Mouse (Mus musculus): ENCODE measurements at regions not wholly inside any gene's neighbourhood (a gene's known extent, or its start where the extent isn't known, plus 50 kb on each side); places are given as distances from the start of the nearest gene placed in this dataset.

DNA sequence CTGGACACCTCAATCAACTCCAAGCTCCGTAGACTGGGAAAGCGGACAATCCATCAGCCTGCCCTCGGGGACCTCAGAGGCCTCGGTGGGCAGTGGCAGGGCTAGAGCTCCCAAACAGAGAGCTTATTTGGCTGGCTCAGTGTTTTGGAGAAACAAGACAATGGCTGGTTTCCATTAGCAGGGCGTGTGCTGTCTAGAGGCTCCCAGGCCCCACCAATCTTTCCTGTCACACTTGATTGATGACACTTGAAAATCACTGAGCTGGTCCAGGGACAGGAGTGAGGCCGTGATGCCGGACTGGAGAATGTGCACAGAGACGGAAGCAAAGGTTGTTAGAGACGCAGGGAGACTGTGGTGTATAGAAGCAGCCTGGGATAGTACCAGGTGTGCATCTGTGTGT lies 159.4 kb upstream of the 3110018I06Rik start:
- no peak overlapping the region for H3K27ac ChIP-seq (replicated peaks)
- peaks cover 17% of the 10 kb centered on the region for H3K4me1 ChIP-seq
- DNase-seq (ENCODE audit: low spot score), result no peak
- H3K27me3 ChIP-seq (ENCODE audit: low read depth, poor library complexity, severe bottlenecking), result no peaks in the 10 kb centered on the region
- H3K4me3 ChIP-seq, result no peak overlapping the region
- H3K9me3 ChIP-seq (replicated peaks), result no peaks in the 10 kb centered on the region
- WGBS, result 50% methylated on average over 9 of the region's 9 CpGs
- no peaks in the 10 kb centered on the region for H3K36me3 ChIP-seq

DNA sequence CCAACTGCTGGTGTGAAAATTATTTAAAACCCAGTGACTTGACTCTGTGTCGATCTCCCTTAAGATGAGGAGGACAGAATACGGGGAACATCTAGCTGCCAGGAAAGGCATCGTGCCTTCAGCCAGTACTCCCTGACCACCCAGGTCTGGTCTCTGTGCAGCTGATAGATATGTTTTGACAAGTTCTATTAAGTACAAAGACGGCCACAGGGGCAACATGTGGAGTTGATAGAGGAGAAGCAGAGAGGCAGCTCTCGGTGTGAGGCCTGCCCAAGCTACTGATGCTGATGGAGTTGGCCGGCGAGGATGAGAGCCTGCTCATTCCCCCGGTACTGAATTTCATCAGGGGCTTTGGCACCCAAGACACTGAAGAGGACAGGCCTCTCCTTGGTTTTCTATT lies 154.1 kb upstream of the 3110018I06Rik start:
- Histone ChIP-seq H3K27ac (replicated peaks) (no peak overlapping the region), H3K27me3 (ENCODE audit: low read depth, poor library complexity, severe bottlenecking) (no peaks in the 10 kb centered on the region), H3K9me3 (replicated peaks) (no peaks in the 10 kb centered on the region), H3K36me3 (no peaks in the 10 kb centered on the region), H3K4me3 (no peak overlapping the region), H3K4me1 (peaks cover 5% of the 10 kb centered on the region)
- 85% methylated on average over 8 of the region's 8 CpGs for WGBS
- no peak for DNase-seq (ENCODE audit: low spot score)

DNA sequence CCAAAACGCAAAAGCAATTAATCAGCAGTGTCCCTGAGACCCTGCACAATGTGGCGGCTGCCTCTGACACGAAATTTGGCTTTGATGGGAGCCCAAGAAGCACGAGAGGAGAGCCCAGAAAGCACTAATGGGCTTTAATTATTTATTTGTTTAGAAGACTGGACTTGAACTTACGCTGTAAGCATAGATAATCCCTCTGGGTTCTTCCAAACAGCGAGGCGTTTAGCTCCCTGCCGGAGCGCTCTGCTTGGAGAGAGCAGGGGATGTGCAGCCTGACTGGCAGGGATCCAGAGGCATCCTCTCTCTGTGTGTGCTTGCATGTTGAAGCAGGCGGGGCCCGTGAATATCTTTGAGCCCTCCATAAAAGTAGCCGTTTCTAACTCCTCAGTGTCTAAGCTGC lies 153.3 kb upstream of the 3110018I06Rik start:
- WGBS, result 84% methylated on average over 12 of the region's 12 CpGs
- Histone ChIP-seq H3K36me3 (no peaks in the 10 kb centered on the region), H3K27me3 (ENCODE audit: low read depth, poor library complexity, severe bottlenecking) (no peaks in the 10 kb centered on the region), H3K4me1 (no peaks in the 10 kb centered on the region), H3K9me3 (replicated peaks) (no peaks in the 10 kb centered on the region), H3K27ac (replicated peaks) (no peak overlapping the region), H3K4me3 (no peak overlapping the region)
- DNase-seq (ENCODE audit: low spot score), result no peak

DNA sequence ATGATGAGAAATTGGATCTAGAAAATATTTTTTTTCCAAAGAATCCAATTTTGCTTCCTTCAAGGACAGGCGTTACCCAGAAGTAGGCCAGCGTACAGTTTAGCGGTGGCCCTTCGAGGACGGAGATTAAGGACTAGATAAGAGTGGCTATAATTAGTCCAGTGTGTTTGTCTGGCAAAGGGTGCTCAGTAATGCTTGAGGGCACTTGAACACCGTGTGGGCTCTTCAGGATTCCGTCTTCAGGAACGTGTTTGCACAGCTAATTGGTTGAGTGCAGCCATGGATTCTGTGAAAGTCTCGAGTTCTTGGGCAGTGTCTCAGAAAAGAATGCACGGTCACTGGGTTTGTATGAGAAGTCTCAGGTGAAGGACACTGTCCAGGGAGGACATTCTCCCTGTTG lies 149.7 kb upstream of the 3110018I06Rik start:
- Histone ChIP-seq H3K4me3 (no peak overlapping the region), H3K9me3 (replicated peaks) (no peaks in the 10 kb centered on the region), H3K36me3 (no peaks in the 10 kb centered on the region), H3K27me3 (ENCODE audit: low read depth, poor library complexity, severe bottlenecking) (no peaks in the 10 kb centered on the region), H3K27ac (replicated peaks) (no peak overlapping the region), H3K4me1 (no peaks in the 10 kb centered on the region)
- 78% methylated on average over 10 of the region's 10 CpGs for WGBS
- no peak for DNase-seq (ENCODE audit: low spot score)

DNA sequence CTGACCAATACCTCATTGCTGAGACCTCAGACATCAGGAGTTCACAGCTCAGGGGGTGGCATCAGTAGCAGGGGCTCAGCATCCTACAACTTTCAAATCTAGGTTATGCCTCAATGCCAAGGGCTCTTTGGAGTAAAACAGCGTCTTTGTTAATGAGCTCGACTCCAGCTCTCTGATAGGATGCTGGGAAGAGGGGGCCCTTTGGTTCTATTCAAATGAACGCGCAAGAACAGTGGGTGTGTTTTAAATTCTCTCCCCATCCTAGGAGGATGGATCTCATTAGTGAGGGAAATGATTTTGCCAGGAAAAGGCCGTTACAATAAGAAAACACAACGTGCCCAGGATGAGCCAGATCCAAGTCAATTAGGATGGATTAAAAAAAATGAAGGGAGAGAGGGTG lies 132.2 kb upstream of the 3110018I06Rik start:
- WGBS, result 72% methylated on average over 6 of the region's 6 CpGs
- no peak for DNase-seq (ENCODE audit: low spot score)
- Histone ChIP-seq H3K27ac (replicated peaks) (no peak overlapping the region), H3K27me3 (ENCODE audit: low read depth, poor library complexity, severe bottlenecking) (no peaks in the 10 kb centered on the region), H3K4me1 (peaks cover 7% of the 10 kb centered on the region; the same call in 1 of the 2 replicates), H3K9me3 (replicated peaks) (no peaks in the 10 kb centered on the region), H3K36me3 (no peaks in the 10 kb centered on the region), H3K4me3 (no peak overlapping the region)

DNA sequence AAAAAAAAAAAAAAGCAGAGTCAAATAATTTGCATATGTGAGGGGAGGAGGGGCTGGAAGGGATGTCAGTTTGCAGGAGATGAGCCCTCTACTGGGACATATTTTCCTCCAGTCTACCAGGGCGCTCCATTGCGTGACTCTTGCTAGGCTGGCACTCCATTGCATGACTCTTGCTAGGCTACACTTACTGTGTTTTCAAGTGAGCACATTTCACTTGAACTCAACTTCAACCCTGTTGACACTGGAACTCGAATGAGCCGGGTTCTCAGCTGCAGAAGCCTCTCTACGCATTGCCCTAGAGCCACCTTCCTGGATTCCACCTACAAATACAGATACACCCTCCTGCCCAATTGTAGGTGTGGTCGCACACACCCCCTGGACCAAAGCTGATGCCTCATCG lies 131.5 kb upstream of the 3110018I06Rik start:
- no peak overlapping the region for H3K27ac ChIP-seq (replicated peaks)
- H3K27me3 ChIP-seq (ENCODE audit: low read depth, poor library complexity, severe bottlenecking), result no peaks in the 10 kb centered on the region
- DNase-seq (ENCODE audit: low spot score), result no peak
- H3K36me3 ChIP-seq, result no peaks in the 10 kb centered on the region
- peaks cover 7% of the 10 kb centered on the region; the same call in 1 of the 2 replicates for H3K4me1 ChIP-seq
- 91% methylated on average over 7 of the region's 7 CpGs for WGBS
- no peaks in the 10 kb centered on the region for H3K9me3 ChIP-seq (replicated peaks)
- no peak overlapping the region for H3K4me3 ChIP-seq

DNA sequence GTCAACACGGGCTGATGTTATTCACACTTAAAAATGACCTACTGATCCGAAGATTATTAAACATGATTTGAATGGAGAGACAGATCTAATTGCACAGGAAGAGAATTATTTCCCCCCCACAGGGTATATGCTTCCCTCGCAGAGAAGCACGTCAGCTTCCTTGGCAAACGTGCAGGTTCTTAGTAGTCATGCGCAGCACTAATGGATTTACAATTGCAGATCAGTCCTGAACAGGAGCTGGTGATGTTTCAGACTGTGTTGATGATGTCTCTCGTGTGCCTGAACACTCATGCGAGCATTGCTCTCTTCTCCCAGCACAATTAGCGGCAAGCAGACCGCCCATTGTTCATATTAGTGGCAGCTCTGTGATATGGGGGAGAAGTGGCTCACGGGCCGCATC lies 127.9 kb upstream of the 3110018I06Rik start:
- DNase-seq (ENCODE audit: low spot score), result no peak

DNA sequence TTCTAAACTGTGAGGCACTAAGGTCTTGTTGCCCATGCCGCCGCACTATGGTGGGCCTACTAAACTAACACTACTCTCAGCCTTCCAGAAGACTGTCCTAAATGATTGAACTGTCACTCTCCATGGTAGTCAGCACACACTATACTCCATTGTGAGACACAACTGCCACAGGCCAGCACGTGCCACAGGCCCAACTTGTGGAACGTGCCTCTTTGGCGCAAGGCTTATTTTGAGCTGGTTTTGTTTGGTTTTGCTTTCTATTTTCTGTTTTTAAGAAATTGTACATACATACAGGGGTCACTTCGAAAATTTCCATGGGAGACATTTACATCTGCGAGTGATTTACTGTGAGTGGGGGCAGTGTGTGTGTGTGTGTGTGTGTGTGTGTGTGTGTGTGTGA lies 126.8 kb upstream of the 3110018I06Rik start:
- H3K4me3 ChIP-seq, result no peak overlapping the region
- H3K27ac ChIP-seq (replicated peaks), result no peak overlapping the region
- WGBS, result 93% methylated on average over 7 of the region's 7 CpGs
- no peaks in the 10 kb centered on the region for H3K27me3 ChIP-seq (ENCODE audit: low read depth, poor library complexity, severe bottlenecking)
- H3K4me1 ChIP-seq, result peaks cover 7% of the 10 kb centered on the region
- H3K36me3 ChIP-seq, result no peaks in the 10 kb centered on the region
- DNase-seq (ENCODE audit: low spot score), result no peak
- no peaks in the 10 kb centered on the region for H3K9me3 ChIP-seq (replicated peaks)

More for the DNA sequence above, 127.9 kb upstream of the 3110018I06Rik start:
- no peak overlapping the region for H3K4me3 ChIP-seq
- H3K9me3 ChIP-seq (replicated peaks), result no peaks in the 10 kb centered on the region
- no peaks in the 10 kb centered on the region for H3K36me3 ChIP-seq
- 89% methylated on average over 12 of the region's 12 CpGs for WGBS
- no peaks in the 10 kb centered on the region for H3K27me3 ChIP-seq (ENCODE audit: low read depth, poor library complexity, severe bottlenecking)
- peaks cover 7% of the 10 kb centered on the region for H3K4me1 ChIP-seq
- H3K27ac ChIP-seq (replicated peaks), result no peak overlapping the region

DNA sequence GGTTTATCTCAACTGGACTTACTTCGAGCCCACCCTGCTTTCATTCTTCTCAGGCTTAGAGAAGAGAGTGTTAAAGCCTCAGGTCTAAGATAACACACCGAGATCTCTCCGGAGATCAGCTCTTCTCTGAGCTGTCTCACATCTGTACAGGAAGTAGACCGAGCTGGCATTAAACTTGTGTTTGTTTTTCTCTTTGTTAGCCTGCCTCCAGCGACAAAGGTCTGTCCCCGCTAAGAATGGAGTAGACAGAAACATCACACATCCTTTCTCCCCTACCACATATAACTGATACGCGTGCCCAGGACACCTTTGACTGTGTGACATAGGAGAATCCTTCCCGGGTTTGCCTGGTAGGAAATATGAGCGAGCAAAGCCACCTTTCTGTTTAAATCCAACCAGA lies 126.3 kb upstream of the 3110018I06Rik start:
- no peak for DNase-seq (ENCODE audit: low spot score)
- Histone ChIP-seq H3K9me3 (replicated peaks) (no peaks in the 10 kb centered on the region), H3K4me1 (peaks cover 7% of the 10 kb centered on the region), H3K27me3 (ENCODE audit: low read depth, poor library complexity, severe bottlenecking) (no peaks in the 10 kb centered on the region), H3K27ac (replicated peaks) (no peak overlapping the region), H3K4me3 (no peak overlapping the region), H3K36me3 (no peaks in the 10 kb centered on the region)
- 89% methylated on average over 10 of the region's 10 CpGs for WGBS

DNA sequence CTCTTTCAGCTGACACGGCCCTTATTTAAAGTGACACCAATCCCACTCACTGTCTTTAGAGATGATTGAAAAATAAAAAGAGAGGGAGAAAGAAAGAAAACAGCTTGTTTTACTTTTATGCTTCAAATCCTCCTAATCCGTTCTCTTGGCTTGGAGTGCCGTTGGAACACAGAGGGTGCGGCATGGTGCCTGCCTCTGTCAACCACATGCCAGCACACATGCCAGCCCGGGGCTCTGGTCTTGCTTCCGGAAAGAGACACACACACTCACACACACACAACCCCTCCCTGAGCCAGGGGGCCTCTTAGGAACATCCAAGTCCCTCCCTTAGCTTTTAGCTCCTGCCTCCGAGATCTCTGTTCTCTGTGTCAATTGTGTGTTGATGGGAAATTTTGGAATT lies 116.2 kb upstream of the 3110018I06Rik start:
- no peaks in the 10 kb centered on the region for H3K4me1 ChIP-seq
- H3K27me3 ChIP-seq (ENCODE audit: low read depth, poor library complexity, severe bottlenecking), result no peaks in the 10 kb centered on the region
- no peak for DNase-seq (ENCODE audit: low spot score)
- 87% methylated on average over 7 of the region's 7 CpGs for WGBS
- no peak overlapping the region for H3K27ac ChIP-seq (replicated peaks)
- H3K9me3 ChIP-seq (replicated peaks), result no peaks in the 10 kb centered on the region
- H3K4me3 ChIP-seq, result no peak overlapping the region
- no peaks in the 10 kb centered on the region for H3K36me3 ChIP-seq

DNA sequence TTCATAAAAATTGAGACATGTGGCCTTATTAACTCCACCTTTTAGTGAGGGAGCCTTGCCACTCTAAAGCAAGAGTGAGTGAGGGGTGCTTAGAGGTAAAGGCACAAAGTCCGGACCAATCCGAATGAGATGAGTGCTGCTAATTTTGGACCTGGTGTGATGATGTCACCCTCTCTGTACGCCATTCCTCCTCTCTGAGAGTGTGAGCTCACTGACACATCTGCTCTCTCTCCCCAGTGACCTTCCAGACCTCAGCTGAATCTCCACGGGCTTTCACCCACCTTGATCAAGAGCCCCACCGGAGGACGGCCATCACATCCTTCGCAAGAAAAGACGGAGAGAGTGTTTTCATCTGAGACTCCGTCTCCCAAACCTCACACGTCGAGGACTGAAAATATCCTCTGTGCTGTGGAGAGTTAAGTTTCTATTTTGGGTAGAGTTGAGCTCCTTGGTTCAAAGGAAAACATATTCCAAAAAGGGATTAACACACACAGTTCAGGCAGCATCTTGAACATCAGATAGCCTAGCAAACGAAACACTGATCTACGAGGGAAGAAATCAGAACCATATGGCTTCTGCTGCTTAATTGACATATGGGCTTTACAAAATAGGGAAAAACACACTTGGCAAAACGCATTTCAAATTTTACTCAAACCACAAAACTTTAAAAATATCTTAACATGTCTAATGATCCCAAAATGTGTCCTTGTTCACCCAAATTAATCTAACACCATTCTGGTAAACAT lies 96.2 kb upstream of the 3110018I06Rik start:
- no peaks in the 10 kb centered on the region for H3K27me3 ChIP-seq (ENCODE audit: low read depth, poor library complexity, severe bottlenecking)
- no peaks in the 10 kb centered on the region for H3K9me3 ChIP-seq (replicated peaks)
- H3K4me3 ChIP-seq, result no peak overlapping the region
- no peaks in the 10 kb centered on the region for H3K4me1 ChIP-seq
- DNase-seq (ENCODE audit: low spot score), result no peak
- no peak overlapping the region for H3K27ac ChIP-seq (replicated peaks)
- 78% methylated on average over 14 of the region's 14 CpGs for WGBS
- H3K36me3 ChIP-seq, result no peaks in the 10 kb centered on the region

DNA sequence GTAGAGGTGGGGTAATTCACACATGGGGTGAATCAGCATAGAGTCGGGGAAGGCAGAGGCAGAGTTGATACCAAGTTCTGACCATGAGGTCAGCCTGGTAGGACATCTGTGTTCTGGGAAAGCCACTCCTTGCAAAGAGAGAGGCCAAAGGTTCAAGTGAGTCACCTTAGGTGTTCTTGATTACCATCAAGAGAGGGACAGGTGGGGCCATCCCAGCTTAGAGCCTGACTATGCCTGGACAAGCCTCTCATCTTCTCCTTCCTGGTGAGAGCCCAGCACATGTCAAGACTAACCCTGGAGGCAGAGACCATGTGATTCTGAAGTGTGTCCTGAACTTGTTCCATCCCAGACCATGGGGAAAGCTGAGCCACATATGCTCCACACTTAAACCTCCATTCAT lies 94.0 kb upstream of the 3110018I06Rik start:
- Histone ChIP-seq H3K4me3 (no peak overlapping the region), H3K9me3 (replicated peaks) (no peaks in the 10 kb centered on the region), H3K36me3 (no peaks in the 10 kb centered on the region), H3K4me1 (no peaks in the 10 kb centered on the region), H3K27me3 (ENCODE audit: low read depth, poor library complexity, severe bottlenecking) (no peaks in the 10 kb centered on the region), H3K27ac (replicated peaks) (no peak overlapping the region)
- 75% methylated on average over 1 of the region's 1 CpGs for WGBS
- DNase-seq (ENCODE audit: low spot score), result no peak

DNA sequence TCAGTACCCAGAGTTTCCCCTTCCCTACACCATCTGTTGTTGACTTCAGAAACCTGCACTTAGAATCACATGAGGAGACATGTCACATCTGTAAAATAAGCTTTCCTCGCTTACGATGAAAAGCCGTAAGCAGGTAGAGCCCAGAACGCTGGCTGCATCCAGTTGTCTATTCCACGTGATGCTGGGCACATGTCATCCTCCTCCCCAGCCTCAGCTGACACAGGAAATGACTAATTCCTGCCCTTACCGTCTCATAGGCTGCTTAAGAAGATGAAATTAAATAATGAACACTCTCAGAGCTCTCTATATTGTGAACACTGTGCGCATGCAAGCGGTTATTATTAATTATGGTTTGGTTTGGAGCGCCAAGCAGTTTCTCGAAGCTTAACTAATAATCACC lies 83.6 kb upstream of the 3110018I06Rik start:
- no peak for DNase-seq (ENCODE audit: low spot score)
- 93% methylated on average over 10 of the region's 10 CpGs for WGBS
- no peak overlapping the region for H3K4me3 ChIP-seq
- no peaks in the 10 kb centered on the region for H3K36me3 ChIP-seq
- no peaks in the 10 kb centered on the region for H3K27me3 ChIP-seq (ENCODE audit: low read depth, poor library complexity, severe bottlenecking)
- no peak overlapping the region for H3K27ac ChIP-seq (replicated peaks)
- 0 out of 2 replicates have a peak, but pooled peaks cover 7% of the 10 kb centered on the region for H3K4me1 ChIP-seq
- H3K9me3 ChIP-seq (replicated peaks), result no peaks in the 10 kb centered on the region

DNA sequence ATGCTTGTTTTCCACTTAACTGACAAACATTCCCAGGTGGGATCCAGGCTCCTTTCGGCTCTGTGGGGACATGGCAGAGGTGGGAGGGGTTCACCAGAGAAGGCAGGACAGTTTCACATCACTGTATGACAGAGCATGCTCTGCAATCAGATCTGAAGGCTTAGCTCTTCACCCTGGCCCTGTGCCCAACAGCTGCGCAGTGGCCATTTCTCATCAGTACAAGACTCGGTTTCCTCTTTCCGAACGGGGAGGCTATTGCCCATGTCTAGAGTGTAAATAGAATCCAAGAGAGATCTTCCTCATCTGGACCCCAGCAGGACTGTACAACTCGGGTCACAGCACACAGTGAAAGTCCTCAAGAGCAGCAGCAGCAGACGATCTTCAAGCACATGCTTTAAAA lies 64.5 kb upstream of the 3110018I06Rik start:
- H3K36me3 ChIP-seq, result no peaks in the 10 kb centered on the region
- no peaks in the 10 kb centered on the region for H3K9me3 ChIP-seq (replicated peaks)
- H3K4me3 ChIP-seq, result no peak overlapping the region
- DNase-seq (ENCODE audit: low spot score), result no peak
- H3K27ac ChIP-seq (replicated peaks), result 0 out of 2 replicates have a peak overlapping the region, but pooled peaks have one; percentile 23
- WGBS, result 85% methylated on average over 7 of the region's 7 CpGs
- no peaks in the 10 kb centered on the region for H3K27me3 ChIP-seq (ENCODE audit: low read depth, poor library complexity, severe bottlenecking)
- no peaks in the 10 kb centered on the region for H3K4me1 ChIP-seq

Measured in midbrain, embryonic 10.5 days (tissue).